18 mouse cellular contexts compared by ENCODE assay signal in genomic region chr7:135588620-135589309, GRCm38 (mm10). TPM values are rescaled to one million over a fixed set of nuclear protein-coding genes. Genes with fewer than 3 reads are reported as not detected.
DNase-seq lines count a peak whose midpoint lies in the region; ATAC-seq and TF ChIP-seq lines count a peak whose summit lies in the region.
"Had no signal": no experiment of that assay in that cellular context is flagged by ENCODE, and none has a peak within 500 bp of the region (broad histone marks: within the 10 kb centered on the region; RNA-seq: fewer than 3 reads in every experiment).

No protein-coding gene starts in this region.

- no peaks in the 10 kb centered on the region for H3K27me3 ChIP-seq in liver, postnatal 0 days (ENCODE audit: insufficient read depth, low read length)
- H3K27me3 ChIP-seq in intestine, embryonic 15.5 days (replicated peaks) = no peaks in the 10 kb centered on the region
- H3K27me3 ChIP-seq in heart, embryonic 12.5 days (replicated peaks) = peaks cover 37% of the 10 kb centered on the region
- H3K27me3 ChIP-seq: hindbrain, embryonic 15.5 days; kidney, embryonic 15.5 days; neural tube, embryonic 12.5 days had no signal

- H3K9ac ChIP-seq in liver, postnatal 0 days (replicated peaks) = no peak overlapping the region
- no peak overlapping the region for H3K9ac ChIP-seq in intestine, embryonic 15.5 days
- H3K9ac ChIP-seq in heart, embryonic 12.5 days = no peak overlapping the region
- H3K9ac ChIP-seq: hindbrain, embryonic 15.5 days; kidney, embryonic 15.5 days; neural tube, embryonic 12.5 days had no signal

- peak; percentile 49 for DNase-seq in 3134 (ENCODE audit: extremely low read depth, insufficient read length, low spot score)
- DNase-seq in CD4-positive helper T cell, adult 2 months (ENCODE audit: low read depth, low spot score) = peak; percentile 67
- peak; percentile 34 for DNase-seq in liver, postnatal 0 days
- DNase-seq in left cerebral cortex, postnatal 10 days (ENCODE audit: extremely low spot score in 1 of 2, low spot score in 2 of 2) = no peak
- DNase-seq: cerebellum, adult 11-12 months; embryo, embryonic 11 days; gastrocnemius, adult 2 months; lung, adult 18-20 months; right cerebral cortex, adult 18-20 months; thymus, postnatal 25 days had no signal

- H3K4me3 ChIP-seq in liver, postnatal 0 days (ENCODE audit: low read depth, low read length) = no peak overlapping the region
- H3K4me3 ChIP-seq in intestine, embryonic 15.5 days (replicated peaks) = no peak overlapping the region
- no peak overlapping the region for H3K4me3 ChIP-seq in heart, embryonic 12.5 days
- H3K4me3 ChIP-seq: forebrain, embryonic 10.5 days; gastrocnemius, adult 2 months; hindbrain, embryonic 15.5 days; kidney, embryonic 15.5 days; left cerebral cortex, adult 2 months; neural tube, embryonic 12.5 days had no signal

- no peak for TF ChIP-seq CTCF in liver, postnatal 0 days (IDR thresholded peaks at IDR 0.05; ENCODE audit: low read depth)

- 26% methylated on average over 8 of the region's 8 CpGs for WGBS in liver, postnatal 0 days (ENCODE audit: insufficient replicate concordance)
- WGBS in intestine, embryonic 15.5 days = 77% methylated on average over 8 of the region's 8 CpGs
- 67% methylated on average over 8 of the region's 8 CpGs for WGBS in heart, embryonic 12.5 days

- no peaks in the 10 kb centered on the region for H3K9me3 ChIP-seq in liver, postnatal 0 days (ENCODE audit: low read length)
- H3K9me3 ChIP-seq in intestine, embryonic 15.5 days = no peaks in the 10 kb centered on the region
- H3K9me3 ChIP-seq in heart, embryonic 12.5 days (replicated peaks) = no peaks in the 10 kb centered on the region
- H3K9me3 ChIP-seq: forebrain, embryonic 10.5 days; hindbrain, embryonic 15.5 days; kidney, embryonic 15.5 days; neural tube, embryonic 12.5 days had no signal

- no peak for TF ChIP-seq EP300 in liver, postnatal 0 days (IDR thresholded peaks at IDR 0.05; ENCODE audit: low read depth)

- peaks cover 18% of the 10 kb centered on the region for H3K4me1 ChIP-seq in liver, postnatal 0 days (ENCODE audit: insufficient read depth)
- 0 out of 2 replicates have a peak, but pooled peaks cover 2% of the 10 kb centered on the region for H3K4me1 ChIP-seq in intestine, embryonic 15.5 days (replicated peaks)
- peaks cover 2% of the 10 kb centered on the region for H3K4me1 ChIP-seq in heart, embryonic 12.5 days (replicated peaks)
- H3K4me1 ChIP-seq: kidney, embryonic 15.5 days had no signal

- H3K36me3 ChIP-seq in liver, postnatal 0 days (replicated peaks; ENCODE audit: insufficient read depth, low read length) = no peaks in the 10 kb centered on the region
- no peaks in the 10 kb centered on the region for H3K36me3 ChIP-seq in intestine, embryonic 15.5 days
- H3K36me3 ChIP-seq in heart, embryonic 12.5 days = no peaks in the 10 kb centered on the region
- H3K36me3 ChIP-seq: forebrain, embryonic 10.5 days; hindbrain, embryonic 15.5 days; kidney, embryonic 15.5 days; neural tube, embryonic 12.5 days had no signal

- 0 out of 2 replicates have a peak overlapping the region, but pooled peaks have one; percentile 19 for H3K27ac ChIP-seq in liver, postnatal 0 days (ENCODE audit: low read depth)
- H3K27ac ChIP-seq in intestine, embryonic 15.5 days = no peak overlapping the region
- no peak overlapping the region for H3K27ac ChIP-seq in heart, embryonic 12.5 days (ENCODE audit: poor library complexity, severe bottlenecking)
- H3K27ac ChIP-seq: forebrain, embryonic 10.5 days; gastrocnemius, adult 2 months; hindbrain, embryonic 15.5 days; kidney, embryonic 15.5 days; left cerebral cortex, adult 2 months; neural tube, embryonic 12.5 days had no signal

- intact Hi-C loops in left cerebral cortex, postnatal 10 days (cut with DNase I) = loop anchor here (5.0 kb wide), 1 partner anchor 51 kb away; the partner anchor contains the start of gene Ptpre

- 0 out of 2 replicates have a peak, but pooled peaks have one; percentile 20 for ATAC-seq in erythroid progenitor cell, adult 5-6 weeks (replicated peaks; ENCODE audit: low FRiP score, poor library complexity, severe bottlenecking)
- ATAC-seq in liver, postnatal 0 days = peak; percentile 59
- no peak for ATAC-seq in intestine, embryonic 15.5 days
- ATAC-seq in heart, embryonic 12.5 days (ENCODE audit: insufficient number of reproducible peaks, low FRiP score) = no peak

- H3K4me2 ChIP-seq in liver, postnatal 0 days (ENCODE audit: low read depth, low read length) = no peak overlapping the region
- no peak overlapping the region for H3K4me2 ChIP-seq in intestine, embryonic 15.5 days (replicated peaks)
- no peak overlapping the region for H3K4me2 ChIP-seq in heart, embryonic 12.5 days
- H3K4me2 ChIP-seq: hindbrain, embryonic 15.5 days; kidney, embryonic 15.5 days; neural tube, embryonic 12.5 days had no signal

RNA-seq across cellular contexts. Expression of gene Ptpre, which starts 51.5 kb away (rescaled TPM):
- 10.8 and 13.0 TPM in 2 replicates for total RNA-seq in erythroid progenitor cell, adult 5-6 weeks (2015; ENCODE audit: low replicate concordance)
- total RNA-seq in erythroid progenitor cell, adult 5-6 weeks (2017; ENCODE audit: low replicate concordance) = 6.1 and 6.3 TPM in 2 replicates
- polyA plus RNA-seq in liver, postnatal 0 days (2015; fragmentation: Nextera tagmentation; extraction: Ambion mirVana) = 3.5 and 3.9 TPM in 2 replicates
- polyA plus RNA-seq in intestine, embryonic 15.5 days (2015; fragmentation: Nextera tagmentation; extraction: Ambion mirVana) = 2.4 and 2.6 TPM in 2 replicates
- 10 to 100 TPM; 32.5 to 32.8 TPM for total RNA-seq in left cerebral cortex, postnatal 10 days (2021)
- 2.7 and 2.8 TPM in 2 replicates for polyA plus RNA-seq in heart, embryonic 12.5 days (2016; fragmentation: Nextera tagmentation; extraction: Ambion mirVana)

Comparison
In these comparisons a context has a peak if more than half of its experiments do, and no peak if none do; other contexts are left out.
1. DNase-seq: peak in 3134 (single experiment), CD4-positive helper T cell, adult 2 months (single experiment) and liver, postnatal 0 days (single experiment); none in left cerebral cortex, postnatal 10 days (0 of 2).
2. ATAC-seq: peak in erythroid progenitor cell, adult 5-6 weeks (single experiment) and liver, postnatal 0 days (single experiment); none in intestine, embryonic 15.5 days (single experiment) and heart, embryonic 12.5 days (single experiment).